Mouse (Mus musculus): ENCODE measurements around the gene Efemp1.

GRCm38 (mm10) chr11:28912469-28913138, 59.6 kb downstream of the Efemp1 start:
- TF ChIP-seq CTCF (IDR thresholded peaks at IDR 0.05; ENCODE audit: borderline replicate concordance, extremely low read depth, insufficient read depth, insufficient read length) (no peak), POLR2A (IDR thresholded peaks at IDR 0.05; ENCODE audit: borderline replicate concordance, extremely low read depth, insufficient read depth, insufficient read length, poor library complexity, severe bottlenecking) (no peak)
